Mouse (Mus musculus): Measurements from ENCODE around the gene Hist1h4j.
"Not testable (repeated sequence)": the region's sequence is repeated elsewhere in the genome, so short reads cannot be mapped to it uniquely, and the experiment has no call there.

The Hist1h4j gene

DNA sequence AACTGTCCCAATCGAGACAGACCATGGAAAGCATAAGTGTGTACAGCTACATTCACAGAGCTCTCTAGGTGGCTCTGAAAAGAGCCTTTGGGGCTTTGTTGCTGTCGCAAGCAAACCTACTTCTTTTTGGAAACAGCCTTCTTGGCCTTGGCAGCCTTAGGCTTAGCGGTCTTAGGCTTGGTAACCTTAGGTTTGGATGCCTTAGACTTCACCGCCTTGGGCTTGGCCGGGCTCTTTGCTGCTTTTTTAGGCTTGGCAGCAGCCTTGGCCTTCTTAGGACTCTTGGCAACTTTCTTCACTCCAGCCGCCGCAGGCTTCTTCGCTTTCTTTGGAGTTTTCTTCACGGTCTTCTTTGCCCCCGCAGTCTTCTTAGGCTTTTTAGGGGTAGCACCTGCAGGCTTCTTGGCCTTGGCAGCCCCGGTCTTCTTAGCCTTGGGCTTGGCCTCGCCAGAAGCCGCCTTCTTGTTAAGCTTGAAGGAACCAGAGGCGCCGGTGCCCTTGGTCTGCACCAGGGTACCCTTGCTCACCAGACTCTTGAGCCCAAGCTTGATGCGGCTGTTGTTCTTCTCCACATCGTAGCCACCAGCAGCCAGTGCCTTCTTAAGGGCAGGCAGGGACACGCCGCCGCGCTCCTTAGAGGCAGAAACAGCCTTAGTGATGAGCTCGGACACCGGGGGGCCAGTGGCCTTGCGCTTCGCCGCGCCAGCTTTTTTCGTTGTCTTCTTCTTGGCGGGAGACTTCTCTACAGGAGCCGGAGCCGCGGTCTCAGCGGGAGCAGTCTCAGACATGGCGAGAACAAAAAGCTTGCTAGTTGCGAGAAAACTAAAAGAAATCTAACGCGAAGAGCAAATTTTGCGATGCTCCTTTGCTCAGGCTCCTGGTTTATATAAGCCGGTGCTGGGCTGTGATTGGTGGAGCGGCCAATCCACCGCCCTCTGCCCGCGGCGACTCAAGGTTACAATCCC lies 45.2 kb downstream of the Hist1h4j start, which contains the start of gene Hist1h1b:
TSS of gene Hist1h1b (minus strand) at position 859 of the 965 bp plus-strand sequence.
- DNase-seq (ENCODE audit: low spot score in 2 of 2), result peak; percentile 36 to 40

GRCm38 (mm10) chr13:21781021-21781555 lies 46.2 kb downstream of the Hist1h4j start:
- no peak for DNase-seq (ENCODE audit: low spot score in 2 of 2)

DNA sequence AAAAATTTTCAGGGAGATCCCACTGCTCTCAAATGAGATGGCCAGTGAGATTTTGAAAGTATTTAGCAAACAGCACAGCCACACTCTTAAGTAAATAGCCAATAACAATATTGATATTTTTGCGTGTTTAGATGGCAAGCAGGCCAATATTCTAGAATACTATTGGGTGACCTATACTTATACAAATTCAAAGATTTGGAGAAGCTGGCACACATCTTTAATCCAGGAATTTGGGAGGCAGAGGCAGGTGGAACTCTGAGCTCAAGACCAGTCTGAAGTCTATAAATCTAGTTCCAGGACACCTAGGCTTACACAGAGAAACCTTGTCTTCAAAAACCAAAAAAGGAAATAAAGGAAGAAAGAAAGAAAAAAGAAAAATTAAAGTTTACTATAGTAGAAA lies 46.8 kb downstream of the Hist1h4j start:
- no peak for DNase-seq (ENCODE audit: low spot score in 2 of 2)

- not testable (repeated sequence) for DNase-seq (ENCODE audit: low spot score in 2 of 2)
Observed at GRCm38 (mm10) chr13:21782361-21783254, 47.7 kb downstream of the Hist1h4j start.

GRCm38 (mm10) chr13:21783255-21783617 lies 48.4 kb downstream of the Hist1h4j start, which contains the start of gene Hist1h3i:
Gene Hist1h3i (minus strand): TSS chr13:21783370.
- peak; percentile 11 to 30 for DNase-seq (ENCODE audit: low spot score in 2 of 2)

- no peak for DNase-seq (ENCODE audit: low spot score in 2 of 2)
Observed at GRCm38 (mm10) chr13:21783734-21784161, 48.9 kb downstream of the Hist1h4j start.

DNA sequence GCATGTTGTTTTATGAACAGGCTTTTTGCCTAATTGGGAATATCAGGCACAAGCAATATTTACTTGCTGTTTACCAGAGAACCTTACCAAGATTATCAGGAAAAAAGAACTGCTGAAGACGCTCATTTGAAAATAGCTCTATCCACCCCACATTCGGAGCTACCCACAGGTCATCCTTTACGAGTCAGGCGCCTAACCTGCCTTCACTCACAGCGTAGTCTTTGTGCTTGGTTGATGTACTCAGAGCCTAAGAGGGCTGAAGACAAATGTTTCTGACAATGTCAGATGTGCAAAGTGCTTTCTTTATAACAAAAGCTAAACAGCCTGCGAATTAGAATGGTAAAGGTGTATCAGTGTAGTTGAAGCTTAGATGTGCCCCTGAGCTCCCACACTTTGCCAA lies 49.4 kb downstream of the Hist1h4j start:
- DNase-seq (ENCODE audit: low spot score in 2 of 2), result no peak

All from frontal cortex, postnatal 25 days (tissue).